Comparison of ENCODE assay signal across 30 mouse cellular contexts in genomic region chr2:62483550-62483949, GRCm38 (mm10). TPM values are rescaled to one million over a fixed set of nuclear protein-coding genes. Genes with fewer than 3 reads are reported as not detected.
DNase-seq lines count a peak whose midpoint lies in the region; ATAC-seq and TF ChIP-seq lines count a peak whose summit lies in the region.
"Had no signal": no experiment of that assay in that cellular context is flagged by ENCODE, and none has a peak within 500 bp of the region (broad histone marks: within the 10 kb centered on the region; RNA-seq: fewer than 3 reads in every experiment).

TSS of gene Gcg (minus strand) at chr2:62483650.

- no peak for TF ChIP-seq EP300 in stomach, postnatal 0 days (optimal IDR thresholded peaks at IDR 0.05)

- WGBS in intestine, embryonic 14.5 days, result 74% methylated on average over 9 of the region's 9 CpGs
- 72% methylated on average over 9 of the region's 9 CpGs for WGBS in intestine, embryonic 16.5 days
- 71% methylated on average over 9 of the region's 9 CpGs for WGBS in small intestine, adult 2 months
- 75% methylated on average over 9 of the region's 9 CpGs for WGBS in stomach, postnatal 0 days

- H3K27ac ChIP-seq in intestine, embryonic 14.5 days (ENCODE audit: low read depth), result no peak within 1 kb of the TSS
- H3K27ac ChIP-seq in intestine, embryonic 16.5 days (ENCODE audit: low read length), result no peak within 1 kb of the TSS
- no peak within 1 kb of the TSS for H3K27ac ChIP-seq in small intestine, adult 2 months (ENCODE audit: insufficient read depth, low read depth, low read length)
- no peak within 1 kb of the TSS for H3K27ac ChIP-seq in stomach, postnatal 0 days (replicated peaks)
- H3K27ac ChIP-seq: embryonic facial prominence, embryonic 12.5 days; embryonic facial prominence, embryonic 15.5 days; gastrocnemius, adult 2 months; heart, embryonic 15.5 days; hindbrain, embryonic 15.5 days had no signal

- no peak for DNase-seq in intestine, embryonic 14.5 days (ENCODE audit: low spot score)
- DNase-seq in stomach, postnatal 0 days (ENCODE audit: low spot score), result no peak
- DNase-seq in spleen, adult 18-20 months, result no peak
- DNase-seq in thymus, postnatal 4 days, result no peak
- no peak for DNase-seq in cerebellum, adult 11 months
- DNase-seq: adrenal gland, adult 2 months; adrenal gland, postnatal 25 days; B cell, adult 2 months; cerebellum, adult 18-20 months; cerebellum, adult 9-11 months; cerebellum, postnatal 25 days; forebrain, postnatal 0 days; gastrocnemius, adult 2 months; gastrocnemius, postnatal 14 days; heart, adult 18-20 months; heart, postnatal 10 days; heart, postnatal 4 days had no signal

- no peak within 1 kb of the TSS for H3K4me2 ChIP-seq in intestine, embryonic 14.5 days (ENCODE audit: low read length)
- H3K4me2 ChIP-seq in intestine, embryonic 16.5 days (ENCODE audit: low read depth, low read length), result no peak within 1 kb of the TSS
- H3K4me2 ChIP-seq in stomach, postnatal 0 days (replicated peaks; ENCODE audit: low read depth), result no peak within 1 kb of the TSS
- H3K4me2 ChIP-seq: embryonic facial prominence, embryonic 12.5 days; embryonic facial prominence, embryonic 15.5 days; heart, embryonic 12.5 days; heart, embryonic 15.5 days; hindbrain, embryonic 15.5 days had no signal

- H3K9ac ChIP-seq in intestine, embryonic 14.5 days (ENCODE audit: low read length), result no peak within 1 kb of the TSS
- H3K9ac ChIP-seq in intestine, embryonic 16.5 days (ENCODE audit: low read depth, low read length), result no peak within 1 kb of the TSS
- no peak within 1 kb of the TSS for H3K9ac ChIP-seq in stomach, postnatal 0 days (ENCODE audit: low read length)
- H3K9ac ChIP-seq: embryonic facial prominence, embryonic 12.5 days; embryonic facial prominence, embryonic 15.5 days; forebrain, postnatal 0 days; heart, embryonic 12.5 days; heart, embryonic 15.5 days; hindbrain, embryonic 15.5 days had no signal

- no peak for ATAC-seq in intestine, embryonic 14.5 days (replicated peaks; ENCODE audit: low FRiP score, low TSS enrichment, low read depth)
- ATAC-seq in intestine, embryonic 16.5 days, result no peak
- no peak for ATAC-seq in stomach, postnatal 0 days (ENCODE audit: low FRiP score, low TSS enrichment)
- ATAC-seq: forebrain, embryonic 14.5 days; forebrain, postnatal 0 days; Patski had no signal

- no peaks in the 10 kb centered on the region for H3K36me3 ChIP-seq in intestine, embryonic 14.5 days (ENCODE audit: control insufficient read depth, insufficient read depth, low read length)
- no peaks in the 10 kb centered on the region for H3K36me3 ChIP-seq in intestine, embryonic 16.5 days (ENCODE audit: control insufficient read depth, insufficient read depth, low read length)
- no peaks in the 10 kb centered on the region for H3K36me3 ChIP-seq in small intestine, adult 2 months (ENCODE audit: control insufficient read depth, insufficient read depth, low read length)
- no peaks in the 10 kb centered on the region for H3K36me3 ChIP-seq in stomach, postnatal 0 days (ENCODE audit: control insufficient read depth, insufficient read depth, low read length)
- H3K36me3 ChIP-seq: embryonic facial prominence, embryonic 12.5 days; embryonic facial prominence, embryonic 15.5 days; G1E; heart, embryonic 12.5 days; heart, embryonic 15.5 days; hindbrain, embryonic 15.5 days had no signal

- no peaks in the 10 kb centered on the region for H3K4me1 ChIP-seq in intestine, embryonic 14.5 days (replicated peaks; ENCODE audit: control insufficient read depth, insufficient read depth, low read length)
- no peaks in the 10 kb centered on the region for H3K4me1 ChIP-seq in intestine, embryonic 16.5 days (ENCODE audit: control insufficient read depth, insufficient read depth, low read length)
- H3K4me1 ChIP-seq in small intestine, adult 2 months (ENCODE audit: control insufficient read depth, insufficient read depth, insufficient read length, low read length), result no peaks in the 10 kb centered on the region
- no peaks in the 10 kb centered on the region for H3K4me1 ChIP-seq in stomach, postnatal 0 days (replicated peaks; ENCODE audit: control insufficient read depth, insufficient read depth)
- H3K4me1 ChIP-seq: embryonic facial prominence, embryonic 12.5 days; embryonic facial prominence, embryonic 15.5 days; heart, embryonic 12.5 days; heart, embryonic 15.5 days; hindbrain, embryonic 15.5 days had no signal

- no peak for TF ChIP-seq CTCF in small intestine, adult 2 months (IDR thresholded peaks at IDR 0.05; ENCODE audit: extremely low read depth, insufficient read length, insufficient replicate concordance, low read depth, low read length)
- no peak for TF ChIP-seq CTCF in stomach, postnatal 0 days (IDR thresholded peaks at IDR 0.05; ENCODE audit: low read depth)

- no peak for TF ChIP-seq POLR2A in small intestine, adult 2 months (IDR thresholded peaks at IDR 0.05; ENCODE audit: low read depth, low read length)

- no peaks in the 10 kb centered on the region for H3K27me3 ChIP-seq in intestine, embryonic 14.5 days (replicated peaks; ENCODE audit: control insufficient read depth, insufficient read depth, low read length)
- no peaks in the 10 kb centered on the region for H3K27me3 ChIP-seq in intestine, embryonic 16.5 days (replicated peaks; ENCODE audit: control insufficient read depth, insufficient read depth, low read length)
- no peaks in the 10 kb centered on the region for H3K27me3 ChIP-seq in small intestine, adult 2 months (ENCODE audit: control insufficient read depth, insufficient read depth, low read length)
- no peaks in the 10 kb centered on the region for H3K27me3 ChIP-seq in stomach, postnatal 0 days (ENCODE audit: control insufficient read depth, insufficient read depth, low read length)
- H3K27me3 ChIP-seq: CH12.LX; embryonic facial prominence, embryonic 12.5 days; embryonic facial prominence, embryonic 15.5 days; heart, embryonic 12.5 days; heart, embryonic 15.5 days; hindbrain, embryonic 15.5 days had no signal

- H3K9me3 ChIP-seq in intestine, embryonic 14.5 days (ENCODE audit: control insufficient read depth, low read length), result no peaks in the 10 kb centered on the region
- no peaks in the 10 kb centered on the region for H3K9me3 ChIP-seq in intestine, embryonic 16.5 days (ENCODE audit: control insufficient read depth, low read length)
- H3K9me3 ChIP-seq in stomach, postnatal 0 days (ENCODE audit: control insufficient read depth, low read length), result no peaks in the 10 kb centered on the region
- H3K9me3 ChIP-seq: embryonic facial prominence, embryonic 12.5 days; embryonic facial prominence, embryonic 15.5 days; G1E; heart, embryonic 12.5 days; heart, embryonic 15.5 days; hindbrain, embryonic 15.5 days had no signal

- H3K4me3 ChIP-seq in intestine, embryonic 14.5 days (ENCODE audit: low read depth, low read length), result no peak within 1 kb of the TSS
- no peak within 1 kb of the TSS for H3K4me3 ChIP-seq in intestine, embryonic 16.5 days (ENCODE audit: low read length)
- no peak within 1 kb of the TSS for H3K4me3 ChIP-seq in small intestine, adult 2 months (ENCODE audit: low read depth, low read length)
- no peak within 1 kb of the TSS for H3K4me3 ChIP-seq in stomach, postnatal 0 days (ENCODE audit: low read depth, low read length)
- H3K4me3 ChIP-seq: embryonic facial prominence, embryonic 12.5 days; embryonic facial prominence, embryonic 15.5 days; gastrocnemius, adult 2 months; heart, embryonic 12.5 days; heart, embryonic 15.5 days; hindbrain, embryonic 15.5 days had no signal

RNA-seq across cellular contexts. Expression of gene Gcg, which starts in this region (rescaled TPM):
- polyA plus RNA-seq in intestine, embryonic 14.5 days (2014; fragmentation: Nextera tagmentation; extraction: Ambion mirVana), result 0.58 and 22.4 TPM in 2 replicates
- 66.9 and 85.5 TPM in 2 replicates for polyA plus RNA-seq in intestine, embryonic 16.5 days (2015; fragmentation: Nextera tagmentation; extraction: Ambion mirVana)
- polyA plus RNA-seq in small intestine, adult 2 months (2012; rRNA removed), result 3.1 and 19.1 TPM in 2 replicates
- 11.8 and 12.5 TPM in 2 replicates for polyA plus RNA-seq in stomach, postnatal 0 days (2015; fragmentation: Nextera tagmentation; extraction: Ambion mirVana)
- polyA plus RNA-seq: adrenal gland, adult 2 months; embryonic facial prominence, embryonic 15.5 days; forebrain, embryonic 11.5 days; heart, embryonic 12.5 days; heart, embryonic 15.5 days; hindbrain, embryonic 11.5 days; Patski had no signal
